34 mouse cellular contexts compared by ENCODE assay signal in genomic region chr5:82089401-82089800, GRCm38 (mm10).
"Had no signal": no experiment of that assay in that cellular context is flagged by ENCODE, and none has a peak within 500 bp of the region (broad histone marks: within the 10 kb centered on the region; RNA-seq: fewer than 3 reads in every experiment).

No protein-coding gene starts in this region.

- H3K9me3 ChIP-seq: heart, embryonic 12.5 days; heart, embryonic 13.5 days; heart, embryonic 15.5 days; hindbrain, embryonic 10.5 days; hindbrain, embryonic 12.5 days; hindbrain, embryonic 13.5 days; hindbrain, embryonic 15.5 days; intestine, embryonic 15.5 days; kidney, embryonic 15.5 days had no signal

- H3K27ac ChIP-seq: heart, embryonic 13.5 days; heart, embryonic 15.5 days; hindbrain, embryonic 10.5 days; hindbrain, embryonic 12.5 days; hindbrain, embryonic 13.5 days; hindbrain, embryonic 14.5 days; hindbrain, embryonic 15.5 days; hindbrain, postnatal 0 days; intestine, embryonic 15.5 days; kidney, embryonic 15.5 days; kidney, postnatal 0 days; layer of hippocampus, adult 2 months; left cerebral cortex, adult 2 months had no signal

- ATAC-seq: hindbrain, embryonic 16.5 days; hindbrain, postnatal 0 days; inflammation-experienced regulatory T-cells, adult 6 months; intestine, embryonic 15.5 days; intestine, embryonic 16.5 days; intestine, postnatal 0 days had no signal

- H3K9ac ChIP-seq: heart, embryonic 12.5 days; heart, embryonic 13.5 days; heart, embryonic 15.5 days; hindbrain, embryonic 12.5 days; hindbrain, embryonic 13.5 days; hindbrain, embryonic 14.5 days; hindbrain, embryonic 15.5 days; intestine, embryonic 15.5 days; kidney, embryonic 15.5 days had no signal

- H3K4me2 ChIP-seq: heart, embryonic 12.5 days; heart, embryonic 13.5 days; heart, embryonic 15.5 days; hindbrain, embryonic 12.5 days; hindbrain, embryonic 13.5 days; hindbrain, embryonic 14.5 days; hindbrain, embryonic 15.5 days; intestine, embryonic 15.5 days; kidney, embryonic 15.5 days had no signal

- H3K4me1 ChIP-seq: heart, embryonic 12.5 days; heart, embryonic 13.5 days; heart, embryonic 15.5 days; hindbrain, embryonic 10.5 days; hindbrain, embryonic 12.5 days; hindbrain, embryonic 13.5 days; hindbrain, embryonic 15.5 days; intestine, embryonic 15.5 days; kidney, embryonic 15.5 days had no signal

- H3K4me3 ChIP-seq: heart, embryonic 12.5 days; heart, embryonic 13.5 days; heart, embryonic 15.5 days; hindbrain, embryonic 10.5 days; hindbrain, embryonic 12.5 days; hindbrain, embryonic 13.5 days; hindbrain, embryonic 15.5 days; intestine, embryonic 15.5 days; kidney, embryonic 15.5 days; layer of hippocampus, adult 2 months; left cerebral cortex, adult 2 months had no signal

- DNase-seq: heart, postnatal 10 days; heart, postnatal 14 days; heart, postnatal 36 days; heart, postnatal 4 days; kidney, adult 11 months; kidney, adult 18-20 months; kidney, adult 2 months; kidney, adult 8-10 months; kidney, adult 9 months; kidney, postnatal 10 days; kidney, postnatal 14 days; kidney, postnatal 25 days; kidney, postnatal 36 days; kidney, postnatal 4 days; layer of hippocampus, adult 9-11 months; layer of hippocampus, postnatal 36 days had no signal

- H3K27me3 ChIP-seq: heart, embryonic 12.5 days; heart, embryonic 13.5 days; heart, embryonic 15.5 days; hindbrain, embryonic 12.5 days; hindbrain, embryonic 13.5 days; hindbrain, embryonic 15.5 days; intestine, embryonic 15.5 days; kidney, embryonic 15.5 days had no signal

- H3K36me3 ChIP-seq: heart, embryonic 12.5 days; heart, embryonic 13.5 days; heart, embryonic 15.5 days; hindbrain, embryonic 10.5 days; hindbrain, embryonic 12.5 days; hindbrain, embryonic 13.5 days; hindbrain, embryonic 15.5 days; intestine, embryonic 15.5 days; kidney, embryonic 15.5 days had no signal
